Mouse (Mus musculus): ENCODE data around the gene Chrnd.
A peak's percentile ranks its signal among the peaks of the same experiment; 100 is the strongest.

The Chrnd gene

GRCm38 (mm10) chr1:87243021-87243420 lies 52.6 kb downstream of the Chrnd start:
- no peak for DNase-seq

- no peak for DNase-seq
These were observed 55.0 kb downstream of the Chrnd start for GRCm38 (mm10) chr1:87245430-87245829.

DNA sequence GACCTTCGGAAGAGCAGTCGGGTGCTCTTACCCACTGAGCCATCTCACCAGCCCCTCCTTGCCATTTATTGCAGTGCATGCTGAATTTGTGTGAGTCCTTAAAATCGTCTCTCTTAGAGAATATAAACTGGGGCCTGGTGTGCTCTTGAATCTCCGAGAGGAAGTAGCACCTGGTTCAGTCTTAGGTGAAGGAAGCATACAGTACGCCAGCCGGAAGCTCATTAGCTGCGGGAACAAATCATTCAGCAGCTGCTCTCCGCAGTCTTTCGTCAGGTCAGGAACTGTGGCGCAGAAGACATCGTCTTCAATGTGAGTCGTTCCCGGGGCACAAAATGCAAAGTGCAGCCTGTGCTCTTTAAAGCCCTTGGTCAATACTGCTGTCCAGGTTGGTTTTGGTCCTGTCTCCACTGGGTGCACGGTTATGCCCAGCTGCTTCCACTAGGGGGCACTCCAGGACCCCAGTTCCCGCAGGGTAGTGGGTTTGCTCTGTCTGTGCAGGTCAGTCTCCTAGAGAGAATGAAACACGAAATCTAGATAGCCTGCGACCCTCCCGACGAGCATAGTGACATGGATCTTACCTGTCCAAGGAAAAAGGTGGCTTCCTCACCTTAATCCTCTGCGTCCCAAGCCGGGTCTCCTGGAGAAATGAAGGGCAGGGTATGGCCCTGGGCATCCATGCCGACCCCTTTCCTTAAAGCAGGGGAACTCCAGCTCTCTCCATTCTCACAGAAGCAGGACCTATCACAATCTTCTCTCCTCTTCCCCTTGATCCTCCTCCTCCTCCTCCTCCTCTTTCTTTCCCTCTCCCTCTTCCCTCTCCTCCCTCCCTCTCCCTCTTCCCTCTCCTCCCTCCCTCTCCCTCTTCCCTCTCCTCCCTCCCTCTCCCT lies 55.8 kb downstream of the Chrnd start:
- peak; percentile 60 for DNase-seq
